Comparison of ENCODE assay signal across 8 mouse cellular contexts in the genomic region with DNA sequence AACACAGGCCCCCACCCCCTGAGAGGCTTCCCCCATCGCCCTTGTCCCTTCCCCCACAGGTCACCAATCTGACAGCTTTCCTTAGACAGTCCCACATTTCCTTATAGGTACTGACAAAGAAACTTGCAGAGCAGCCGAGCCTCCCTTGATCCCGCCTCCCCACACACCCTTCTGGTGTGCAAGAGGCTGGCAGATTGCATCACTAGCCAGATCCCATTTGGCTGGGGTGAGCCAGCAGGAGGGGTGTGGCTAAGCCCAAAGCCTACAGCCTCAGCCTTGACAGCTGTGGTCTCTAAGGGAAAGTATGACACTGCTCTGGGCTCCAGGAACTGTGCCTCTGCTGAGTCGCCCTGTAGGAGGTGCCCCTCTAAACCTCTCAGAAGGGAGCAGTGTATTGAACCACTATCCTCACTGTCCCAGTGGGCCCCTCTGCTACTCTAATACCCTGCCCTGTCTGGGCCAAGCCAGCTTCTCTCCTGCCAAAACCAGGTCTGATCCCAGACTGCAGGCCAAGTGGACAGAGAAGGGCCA. TPM values are rescaled to one million over a fixed set of nuclear protein-coding genes. Genes with fewer than 3 reads are reported as not detected.
DNase-seq lines count a peak whose midpoint lies in the region; ATAC-seq and TF ChIP-seq lines count a peak whose summit lies in the region.

No protein-coding gene starts in this region.

- WGBS in hindbrain, embryonic 11.5 days = 10% methylated on average over 4 of the region's 4 CpGs
- 16% methylated on average over 4 of the region's 4 CpGs for WGBS in lung, postnatal 0 days

- no peaks in the 10 kb centered on the region for H3K27me3 ChIP-seq in hindbrain, embryonic 11.5 days (ENCODE audit: control insufficient read depth, insufficient read depth, low read length)
- no peaks in the 10 kb centered on the region for H3K27me3 ChIP-seq in lung, postnatal 0 days (replicated peaks; ENCODE audit: insufficient read depth, low read length)

- peak; percentile 82 for ATAC-seq in hindbrain, embryonic 11.5 days (ENCODE audit: low FRiP score)
- ATAC-seq in lung, postnatal 0 days = peak; percentile 97

- H3K9me3 ChIP-seq in hindbrain, embryonic 11.5 days (ENCODE audit: control insufficient read depth, low read length) = no peaks in the 10 kb centered on the region
- no peaks in the 10 kb centered on the region for H3K9me3 ChIP-seq in lung, postnatal 0 days (ENCODE audit: low read length)

- H3K27ac ChIP-seq in hindbrain, embryonic 11.5 days (ENCODE audit: low read depth, low read length) = peak overlapping the region; percentile 72
- H3K27ac ChIP-seq in lung, postnatal 0 days (ENCODE audit: low read length) = peak overlapping the region; percentile 57

- TF ChIP-seq EP300 in lung, postnatal 0 days (IDR thresholded peaks at IDR 0.05) = no peak

- no peaks in the 10 kb centered on the region for H3K36me3 ChIP-seq in hindbrain, embryonic 11.5 days (ENCODE audit: control insufficient read depth, insufficient read depth, low read length)
- no peaks in the 10 kb centered on the region for H3K36me3 ChIP-seq in lung, postnatal 0 days (ENCODE audit: insufficient read depth, low read length)

- peak overlapping the region; percentile 32; the same call in 1 of the 2 replicates for H3K9ac ChIP-seq in hindbrain, embryonic 11.5 days (ENCODE audit: low read depth, low read length)
- H3K9ac ChIP-seq in lung, postnatal 0 days (replicated peaks; ENCODE audit: low read depth) = no peak overlapping the region

- DNase-seq in NIH3T3 (ENCODE audit: low read depth) = peak; percentile 94
- peak; percentile 78 for DNase-seq in cerebellum, adult 9-11 months
- DNase-seq in frontal cortex, postnatal 10 days (ENCODE audit: low spot score in 2 of 2) = peak; percentile 54 to 76
- peak; percentile 74 for DNase-seq in hindbrain, embryonic 11.5 days (ENCODE audit: low spot score)
- DNase-seq in layer of hippocampus, postnatal 10 days (ENCODE audit: low spot score in 2 of 2) = peak; percentile 62 to 63
- DNase-seq in lung, postnatal 0 days (ENCODE audit: low spot score) = peak; percentile 96
- DNase-seq in retina, postnatal 1 day = peak; percentile 92
- DNase-seq in urinary bladder, postnatal 14 days (ENCODE audit: low spot score) = peak; percentile 85

- TF ChIP-seq CTCF in lung, postnatal 0 days (IDR thresholded peaks at IDR 0.05) = peak; percentile 26

- peak overlapping the region; percentile 7 for H3K4me2 ChIP-seq in hindbrain, embryonic 11.5 days (replicated peaks; ENCODE audit: low read depth, low read length)
- H3K4me2 ChIP-seq in lung, postnatal 0 days (replicated peaks; ENCODE audit: low read depth, low read length) = peak overlapping the region; percentile 38

- peaks cover 27% of the 10 kb centered on the region for H3K4me1 ChIP-seq in hindbrain, embryonic 11.5 days (replicated peaks; ENCODE audit: control insufficient read depth, insufficient read depth, low read length)
- peaks cover 6% of the 10 kb centered on the region; the same call in 1 of the 2 replicates for H3K4me1 ChIP-seq in lung, postnatal 0 days (ENCODE audit: insufficient read depth, low read depth, low read length)

- H3K4me3 ChIP-seq in hindbrain, embryonic 11.5 days (ENCODE audit: low read depth, low read length) = no peak overlapping the region
- H3K4me3 ChIP-seq in lung, postnatal 0 days (ENCODE audit: low read depth, low read length) = no peak overlapping the region

RNA-seq across cellular contexts. Expression of a gene that starts 9.0 kb away (rescaled TPM):
- polyA plus RNA-seq in hindbrain, embryonic 11.5 days (2014; fragmentation: Nextera tagmentation; extraction: Ambion mirVana) = 23.3 and 29.9 TPM in 2 replicates
- 100 to 1,000 TPM; 146 to 164 TPM for total RNA-seq in layer of hippocampus, postnatal 10 days (2021)
- polyA plus RNA-seq in lung, postnatal 0 days (2015; fragmentation: Nextera tagmentation; extraction: Ambion mirVana) = 4.3 and 7.5 TPM in 2 replicates

RNA-seq across cellular contexts. Expression of a gene that starts 46.2 kb away (rescaled TPM):
- polyA plus RNA-seq in hindbrain, embryonic 11.5 days (2014; fragmentation: Nextera tagmentation; extraction: Ambion mirVana) = 0.15 TPM in 1 of 2 replicates, not detected in the other
- total RNA-seq in layer of hippocampus, postnatal 10 days (2021) = not detected
- 0.37 and 0.61 TPM in 2 replicates for polyA plus RNA-seq in lung, postnatal 0 days (2015; fragmentation: Nextera tagmentation; extraction: Ambion mirVana)

RNA-seq across cellular contexts. Expression of a gene that starts 51.1 kb away (rescaled TPM):
- 50.8 and 51.8 TPM in 2 replicates for polyA plus RNA-seq in hindbrain, embryonic 11.5 days (2014; fragmentation: Nextera tagmentation; extraction: Ambion mirVana)
- total RNA-seq in layer of hippocampus, postnatal 10 days (2021) = 10 to 100 TPM; 24.7 to 32.2 TPM
- 17.1 and 30.7 TPM in 2 replicates for polyA plus RNA-seq in lung, postnatal 0 days (2015; fragmentation: Nextera tagmentation; extraction: Ambion mirVana)
